Mouse (Mus musculus) cerebellum, adult 2 months (tissue): ENCODE measurements at regions not wholly inside any gene's neighbourhood (a gene's known extent, or its start where the extent isn't known, plus 50 kb on each side); places are given as distances from the start of the nearest gene placed in this dataset.

Source experiments
- CTCF ChIP-seq: fragments of 200-500 bp; IDR thresholded peaks from 2 replicates; pipeline ENCODE4 v1.5.1; 2011; ENCODE audit warnings: low read depth, mild to moderate bottlenecking, control low read depth, low read length, moderate library complexity, borderline replicate concordance; ENCODE audit not compliant: insufficient read depth
- POLR2A ChIP-seq: fragments of 200-500 bp; IDR thresholded peaks from 2 replicates; pipeline ENCODE4 v1.6.1; 2011; ENCODE audit warnings: low read length, control low read depth, borderline replicate concordance; ENCODE audit not compliant: insufficient read depth

DNA sequence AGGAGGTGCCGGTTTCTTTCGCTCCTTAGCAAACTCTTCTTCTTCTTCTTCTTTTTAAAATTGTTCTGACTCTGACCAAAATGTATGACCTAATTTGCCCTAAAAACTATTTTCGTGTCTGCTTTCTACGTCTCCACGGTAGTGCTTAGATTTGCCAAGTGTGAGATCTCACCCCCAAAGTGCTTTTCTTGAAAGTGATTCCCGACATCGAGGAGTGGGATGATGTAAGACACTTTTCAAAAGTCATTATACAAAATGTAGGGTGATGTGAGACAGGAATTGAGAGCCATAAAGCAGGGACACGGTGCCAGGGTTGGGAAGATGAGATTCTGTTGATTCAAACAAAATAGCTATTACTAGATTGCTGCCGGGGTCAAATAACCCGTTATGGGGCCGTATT, 139.5 kb downstream of the Enc1 start:
- TF ChIP-seq POLR2A (no peak), CTCF (no peak)
